Comparison of ENCODE assay signal across 9 mouse cellular contexts in the genomic region with DNA sequence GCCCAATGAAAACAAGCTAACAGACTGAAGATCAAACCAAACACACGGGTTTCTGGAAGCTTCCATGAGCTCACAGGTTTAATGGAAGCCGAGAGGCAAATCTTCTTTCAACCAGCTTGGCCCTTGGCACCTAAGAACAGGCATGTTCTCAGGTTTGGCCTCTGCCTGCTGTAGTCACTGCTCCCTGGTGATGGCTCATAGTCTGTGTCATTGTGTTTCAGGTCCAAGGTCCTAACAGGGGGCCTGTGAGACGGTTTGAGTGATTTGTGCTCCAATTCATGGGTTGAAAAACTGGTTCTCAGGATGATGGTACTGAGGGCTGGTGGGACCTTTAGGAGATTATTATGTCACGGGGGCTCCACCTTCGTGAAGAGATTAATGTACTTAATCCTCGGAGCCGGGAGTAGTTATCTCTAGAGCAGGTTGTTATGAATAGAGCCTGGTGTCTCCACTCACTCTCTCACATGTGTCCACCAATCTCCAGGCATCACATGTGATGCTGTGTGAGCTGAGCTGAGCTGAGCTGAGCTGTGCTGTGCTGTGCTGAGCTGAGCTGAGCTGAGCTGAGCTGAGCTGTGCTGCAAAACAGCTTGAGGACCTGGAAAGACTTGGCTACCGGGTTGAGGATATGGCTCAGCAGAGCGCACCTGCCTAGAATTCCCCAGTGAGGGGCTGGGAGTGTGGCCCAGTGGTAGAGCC. TPM values are rescaled to one million over a fixed set of nuclear protein-coding genes. Genes with fewer than 3 reads are reported as not detected.
DNase-seq lines count a peak whose midpoint lies in the region; ATAC-seq and TF ChIP-seq lines count a peak whose summit lies in the region.
"Had no signal": no experiment of that assay in that cellular context is flagged by ENCODE, and none has a peak within 500 bp of the region (broad histone marks: within the 10 kb centered on the region; RNA-seq: fewer than 3 reads in every experiment).

No protein-coding gene starts in this region.

- peak overlapping the region; percentile 60 for H3K27ac ChIP-seq in heart, embryonic 15.5 days
- peak overlapping the region; percentile 77 for H3K27ac ChIP-seq in lung, postnatal 0 days (ENCODE audit: low read length)
- H3K27ac ChIP-seq in intestine, postnatal 0 days (ENCODE audit: low read depth, low read length): peak overlapping the region; percentile 96
- H3K27ac ChIP-seq in stomach, embryonic 15.5 days: peak overlapping the region; percentile 67
- H3K27ac ChIP-seq: hindbrain, embryonic 15.5 days had no signal

- no peaks in the 10 kb centered on the region for H3K9me3 ChIP-seq in heart, embryonic 15.5 days (replicated peaks)
- H3K9me3 ChIP-seq in lung, postnatal 0 days (ENCODE audit: low read length): no peaks in the 10 kb centered on the region
- no peaks in the 10 kb centered on the region for H3K9me3 ChIP-seq in intestine, postnatal 0 days (ENCODE audit: control insufficient read depth)
- H3K9me3 ChIP-seq in stomach, embryonic 15.5 days: no peaks in the 10 kb centered on the region
- H3K9me3 ChIP-seq: hindbrain, embryonic 15.5 days had no signal

- 60% methylated on average over 9 of the region's 9 CpGs for WGBS in heart, embryonic 15.5 days
- WGBS in lung, postnatal 0 days: 63% methylated on average over 9 of the region's 9 CpGs
- 51% methylated on average over 9 of the region's 9 CpGs for WGBS in intestine, postnatal 0 days
- 70% methylated on average over 9 of the region's 9 CpGs for WGBS in stomach, embryonic 15.5 days

- peak overlapping the region; percentile 42 for H3K4me2 ChIP-seq in heart, embryonic 15.5 days
- peak overlapping the region; percentile 23 for H3K4me2 ChIP-seq in lung, postnatal 0 days (replicated peaks; ENCODE audit: low read depth, low read length)
- H3K4me2 ChIP-seq in intestine, postnatal 0 days (replicated peaks; ENCODE audit: low read depth): peak overlapping the region; percentile 54
- H3K4me2 ChIP-seq in stomach, embryonic 15.5 days: no peak overlapping the region; the same call in 1 of the 2 replicates
- H3K4me2 ChIP-seq: hindbrain, embryonic 15.5 days had no signal

- H3K4me3 ChIP-seq in heart, embryonic 15.5 days: no peak overlapping the region; the same call in 1 of the 2 replicates
- peak overlapping the region; percentile 16 for H3K4me3 ChIP-seq in lung, postnatal 0 days (ENCODE audit: low read depth, low read length)
- H3K4me3 ChIP-seq in intestine, postnatal 0 days (ENCODE audit: low read depth, low read length): 0 out of 2 replicates have a peak overlapping the region, but pooled peaks have one; percentile 9
- H3K4me3 ChIP-seq in stomach, embryonic 15.5 days (replicated peaks): no peak overlapping the region
- H3K4me3 ChIP-seq: hindbrain, embryonic 15.5 days had no signal

- DNase-seq in heart, adult 9 months (ENCODE audit: low spot score in 2 of 2): no peak
- no peak for DNase-seq in lung, postnatal 0 days (ENCODE audit: low spot score)
- no peak for DNase-seq in lung, postnatal 14 days
- DNase-seq in cerebellum, postnatal 14 days: no peak
- DNase-seq in right cerebral cortex, postnatal 36 days (ENCODE audit: low spot score in 2 of 2): no peak

- H3K27me3 ChIP-seq in heart, embryonic 15.5 days: no peaks in the 10 kb centered on the region
- no peaks in the 10 kb centered on the region for H3K27me3 ChIP-seq in lung, postnatal 0 days (replicated peaks; ENCODE audit: insufficient read depth, low read length)
- no peaks in the 10 kb centered on the region for H3K27me3 ChIP-seq in intestine, postnatal 0 days (replicated peaks; ENCODE audit: control insufficient read depth, insufficient read depth, low read length)
- H3K27me3 ChIP-seq in stomach, embryonic 15.5 days (replicated peaks): no peaks in the 10 kb centered on the region
- H3K27me3 ChIP-seq: hindbrain, embryonic 15.5 days had no signal

- H3K36me3 ChIP-seq in heart, embryonic 15.5 days: no peaks in the 10 kb centered on the region
- no peaks in the 10 kb centered on the region for H3K36me3 ChIP-seq in lung, postnatal 0 days (ENCODE audit: insufficient read depth, low read length)
- no peaks in the 10 kb centered on the region for H3K36me3 ChIP-seq in intestine, postnatal 0 days (ENCODE audit: control insufficient read depth, insufficient read depth)
- no peaks in the 10 kb centered on the region for H3K36me3 ChIP-seq in stomach, embryonic 15.5 days
- H3K36me3 ChIP-seq: hindbrain, embryonic 15.5 days had no signal

- ATAC-seq in heart, embryonic 15.5 days (replicated peaks; ENCODE audit: insufficient number of reproducible peaks, insufficient read depth, low FRiP score, low read depth): no peak
- ATAC-seq in lung, postnatal 0 days: no peak
- peak; percentile 89 for ATAC-seq in intestine, postnatal 0 days
- no peak for ATAC-seq in stomach, embryonic 15.5 days (ENCODE audit: insufficient read depth, low FRiP score, low read depth)

- H3K9ac ChIP-seq in heart, embryonic 15.5 days: no peak overlapping the region
- no peak overlapping the region for H3K9ac ChIP-seq in lung, postnatal 0 days (replicated peaks; ENCODE audit: low read depth)
- peak overlapping the region; percentile 32; the same call in 1 of the 2 replicates for H3K9ac ChIP-seq in intestine, postnatal 0 days (ENCODE audit: low read depth, low read length)
- H3K9ac ChIP-seq in stomach, embryonic 15.5 days: no peak overlapping the region
- H3K9ac ChIP-seq: hindbrain, embryonic 15.5 days had no signal

- no peak for TF ChIP-seq EP300 in lung, postnatal 0 days (IDR thresholded peaks at IDR 0.05)

- peaks cover 21% of the 10 kb centered on the region for H3K4me1 ChIP-seq in heart, embryonic 15.5 days (replicated peaks)
- peaks cover 6% of the 10 kb centered on the region; the same call in 1 of the 2 replicates for H3K4me1 ChIP-seq in lung, postnatal 0 days (ENCODE audit: insufficient read depth, low read depth, low read length)
- H3K4me1 ChIP-seq in intestine, postnatal 0 days (replicated peaks; ENCODE audit: control insufficient read depth, insufficient read depth, low read length): 0 out of 2 replicates have a peak, but pooled peaks cover 7% of the 10 kb centered on the region
- H3K4me1 ChIP-seq in stomach, embryonic 15.5 days: peaks cover 18% of the 10 kb centered on the region

- TF ChIP-seq CTCF in lung, postnatal 0 days (IDR thresholded peaks at IDR 0.05): no peak
- no peak for TF ChIP-seq CTCF in intestine, postnatal 0 days (IDR thresholded peaks at IDR 0.05; ENCODE audit: low read depth)

RNA-seq across cellular contexts. Expression of a gene that starts 25.2 kb away (rescaled TPM):
- 18.0 and 22.1 TPM in 2 replicates for polyA plus RNA-seq in heart, embryonic 15.5 days (2015; fragmentation: Nextera tagmentation; extraction: Ambion mirVana)
- polyA plus RNA-seq in lung, postnatal 0 days (2015; fragmentation: Nextera tagmentation; extraction: Ambion mirVana): 46.7 and 47.4 TPM in 2 replicates
- 52.4 and 58.4 TPM in 2 replicates for polyA plus RNA-seq in intestine, postnatal 0 days (2015; fragmentation: Nextera tagmentation; extraction: Ambion mirVana)
- 36.5 and 37.9 TPM in 2 replicates for polyA plus RNA-seq in stomach, embryonic 15.5 days (2015; fragmentation: Nextera tagmentation; extraction: Ambion mirVana)

RNA-seq across cellular contexts. Expression of a gene that starts 37.5 kb away (rescaled TPM):
- 0.77 and 2.2 TPM in 2 replicates for polyA plus RNA-seq in heart, embryonic 15.5 days (2015; fragmentation: Nextera tagmentation; extraction: Ambion mirVana)
- 28.9 and 29.8 TPM in 2 replicates for polyA plus RNA-seq in lung, postnatal 0 days (2015; fragmentation: Nextera tagmentation; extraction: Ambion mirVana)
- polyA plus RNA-seq in intestine, postnatal 0 days (2015; fragmentation: Nextera tagmentation; extraction: Ambion mirVana): 25.1 and 28.0 TPM in 2 replicates
- 6.6 and 7.0 TPM in 2 replicates for polyA plus RNA-seq in stomach, embryonic 15.5 days (2015; fragmentation: Nextera tagmentation; extraction: Ambion mirVana)

Comparison
In these comparisons a context has a peak if more than half of its experiments do, and no peak if none do; other contexts are left out.
1. H3K4me3 ChIP-seq: peak in lung, postnatal 0 days (single experiment) and intestine, postnatal 0 days (single experiment); none in heart, embryonic 15.5 days (single experiment) and stomach, embryonic 15.5 days (single experiment).
2. Peak in every context shown above with its lines, with median percentiles within 50 percentile points of each other: H3K27ac ChIP-seq.